Mouse (Mus musculus): ENCODE results near the gene Gtsf1l. TPM values are rescaled to one million over a fixed set of nuclear protein-coding genes. Genes with fewer than 3 reads are reported as not detected.
"Not testable (repeated sequence)": the region's sequence is repeated elsewhere in the genome, so short reads cannot be mapped to it uniquely, and the experiment has no call there.

The Gtsf1l gene
- total RNA-seq, 2 experiments from 2014 or later, result not detected

GRCm38 (mm10) chr2:163086561-163086960, 1.1 kb downstream of the Gtsf1l start:
- no peak for DNase-seq

- no peak for DNase-seq
Observed at GRCm38 (mm10) chr2:163085047-163085446, 2.6 kb downstream of the Gtsf1l start.

- DNase-seq, result no peak
Observed at GRCm38 (mm10) chr2:163084519-163084918, 3.1 kb downstream of the Gtsf1l start.

- no peak for DNase-seq
Observed at GRCm38 (mm10) chr2:163082591-163082990, 5.1 kb downstream of the Gtsf1l start.

- no peak for DNase-seq
Observed at GRCm38 (mm10) chr2:163079041-163079440, 8.6 kb downstream of the Gtsf1l start.

- no peak for DNase-seq
Observed at GRCm38 (mm10) chr2:163075234-163075633, 12.4 kb downstream of the Gtsf1l start.

GRCm38 (mm10) chr2:163074808-163075207, 12.8 kb downstream of the Gtsf1l start:
- DNase-seq, result no peak

- DNase-seq, result no peak
Observed at GRCm38 (mm10) chr2:163074006-163074405, 13.6 kb downstream of the Gtsf1l start.

GRCm38 (mm10) chr2:163073023-163073757, 14.5 kb downstream of the Gtsf1l start:
- DNase-seq, result no peak

- no peak for DNase-seq
Observed at GRCm38 (mm10) chr2:163071590-163071989, 16.1 kb downstream of the Gtsf1l start.

- DNase-seq, result no peak
Observed at GRCm38 (mm10) chr2:163070213-163070612, 17.4 kb downstream of the Gtsf1l start.

GRCm38 (mm10) chr2:163067233-163067632, 20.4 kb downstream of the Gtsf1l start:
- no peak for DNase-seq

GRCm38 (mm10) chr2:163066326-163066725, 21.3 kb downstream of the Gtsf1l start:
- no peak for DNase-seq

- DNase-seq, result no peak
Observed at GRCm38 (mm10) chr2:163062119-163062508, 25.5 kb downstream of the Gtsf1l start.

GRCm38 (mm10) chr2:163061203-163062118, 26.2 kb downstream of the Gtsf1l start:
- no peak for DNase-seq

- DNase-seq, result no peak
Observed at GRCm38 (mm10) chr2:163060630-163061029, 27.0 kb downstream of the Gtsf1l start.

- DNase-seq, result not testable (repeated sequence)
Observed at GRCm38 (mm10) chr2:163058981-163059380, 28.7 kb downstream of the Gtsf1l start.

- DNase-seq, result no peak
Observed at GRCm38 (mm10) chr2:163056584-163056983, 31.1 kb downstream of the Gtsf1l start.

- no peak for DNase-seq
Observed at GRCm38 (mm10) chr2:163055715-163056114, 31.9 kb downstream of the Gtsf1l start.

- peak in 1 of 2 experiments; percentile 7 for DNase-seq
Observed at GRCm38 (mm10) chr2:163054891-163055494, 32.7 kb downstream of the Gtsf1l start.

- DNase-seq, result peak; percentile 94 to 95
Observed at GRCm38 (mm10) chr2:163054335-163054840, 33.3 kb downstream of the Gtsf1l start, which contains the start of gene Mybl2. Gene Mybl2, plus strand, starts transcription at chr2:163054687.

GRCm38 (mm10) chr2:163052826-163053225, 34.8 kb downstream of the Gtsf1l start:
- DNase-seq, result no peak

Data from heart, adult 18-20 months (tissue).